Mouse (Mus musculus) ZHBTc4 (cell line): ENCODE measurements around the gene Hcar2.

Source experiments
- DNase-seq: peaks from one replicate; pipeline ENCODE4 v3.0.0-alpha.2; 2011; ENCODE audit warnings: low read depth, low spot score

Gene Hcar2

GRCm38 (mm10) chr5:123862374-123863350 lies 2.6 kb downstream of the Hcar2 start:
- DNase-seq = no peak

DNA sequence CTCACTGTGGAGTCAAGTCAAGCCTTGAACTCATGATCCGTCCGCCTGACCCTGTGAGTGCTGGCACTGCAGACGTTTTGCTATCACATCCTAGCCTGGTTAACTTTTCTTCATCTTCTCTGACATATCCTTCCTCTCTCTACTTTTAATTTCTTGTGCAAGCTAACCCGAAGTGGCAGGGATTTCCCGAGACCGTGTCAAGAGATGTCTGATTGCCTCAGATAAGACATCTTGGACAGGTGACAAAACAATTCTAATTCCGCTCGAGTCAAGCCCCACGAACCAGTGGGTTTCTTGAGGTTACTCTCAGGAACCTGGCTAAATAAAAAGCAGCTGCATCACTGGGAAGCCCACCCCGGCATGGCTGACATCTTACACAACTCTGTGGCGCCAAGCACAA lies 6.5 kb downstream of the Hcar2 start:
- no peak for DNase-seq

- DNase-seq = no peak
These were observed 10.8 kb downstream of the Hcar2 start for GRCm38 (mm10) chr5:123854511-123854910.

DNA sequence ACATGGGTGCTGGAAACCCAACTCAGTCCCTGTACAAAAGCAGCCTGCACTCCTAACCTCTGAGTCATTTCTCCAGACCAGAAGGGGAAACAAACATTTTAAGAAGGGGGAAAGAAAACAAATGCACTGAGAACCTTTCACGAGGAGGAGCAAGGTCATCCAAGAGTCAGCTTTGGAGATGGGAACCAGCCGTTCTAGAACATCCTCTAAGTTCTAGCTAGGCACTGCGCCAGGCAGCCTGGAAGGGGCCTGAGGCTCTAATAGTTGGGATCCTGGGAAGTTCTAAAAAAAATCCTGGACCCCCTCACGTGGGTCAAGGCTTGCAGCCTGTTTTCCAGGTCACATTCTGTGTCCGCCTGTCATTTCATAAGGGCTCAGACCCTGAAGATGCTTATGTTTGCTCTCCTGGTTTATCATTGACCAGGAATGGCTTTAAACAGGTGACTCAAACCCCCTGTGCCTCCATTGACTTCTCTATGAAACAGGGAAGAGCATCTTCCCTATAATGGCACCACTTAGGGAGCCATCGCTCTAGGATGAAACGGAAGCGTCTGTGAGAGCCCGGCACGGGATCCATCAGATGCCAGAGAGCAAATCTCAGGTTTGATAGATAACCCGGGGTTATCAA lies 11.3 kb downstream of the Hcar2 start:
- no peak for DNase-seq

DNA sequence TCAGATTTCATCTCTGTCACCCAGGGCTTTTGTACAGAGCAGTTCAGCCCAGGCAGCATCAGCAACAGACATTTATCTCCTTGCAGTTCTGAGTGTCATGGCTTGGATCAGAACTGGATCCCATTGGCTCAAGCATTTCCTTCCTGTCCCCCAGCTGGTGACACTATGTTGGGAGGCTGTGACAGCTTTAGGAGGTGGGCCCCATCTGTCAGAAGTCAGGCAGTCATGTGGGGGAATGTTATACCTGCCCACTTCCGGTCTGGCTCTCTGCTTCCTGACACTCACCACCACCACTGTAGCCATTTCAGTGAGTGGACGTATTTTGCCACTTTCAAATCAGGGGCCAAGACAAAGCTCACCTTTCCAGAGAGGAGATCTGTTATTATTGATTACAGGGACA lies 13.9 kb downstream of the Hcar2 start:
- DNase-seq = no peak

DNA sequence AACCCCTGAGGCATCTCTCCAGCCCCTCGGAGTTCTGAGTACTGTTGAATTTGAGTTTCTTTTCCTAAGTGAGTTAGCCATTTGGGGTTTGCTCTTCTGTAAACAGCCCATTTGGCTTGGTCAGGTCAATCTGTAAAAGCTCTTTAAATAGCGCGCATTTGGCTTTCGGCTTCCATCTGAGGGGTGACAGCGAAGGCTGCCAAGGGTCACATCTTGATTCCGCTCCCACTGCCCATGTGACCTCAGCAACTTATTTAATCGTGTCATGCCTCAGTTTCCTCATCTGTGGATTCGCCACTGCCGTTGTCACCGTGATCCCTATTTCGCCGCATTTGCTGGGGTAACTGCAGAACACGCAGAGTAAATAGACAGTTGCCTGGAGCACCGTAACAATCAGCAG lies 21.0 kb downstream of the Hcar2 start:
- no peak for DNase-seq

GRCm38 (mm10) chr5:123843816-123844215 lies 21.5 kb downstream of the Hcar2 start:
- DNase-seq = no peak

DNA sequence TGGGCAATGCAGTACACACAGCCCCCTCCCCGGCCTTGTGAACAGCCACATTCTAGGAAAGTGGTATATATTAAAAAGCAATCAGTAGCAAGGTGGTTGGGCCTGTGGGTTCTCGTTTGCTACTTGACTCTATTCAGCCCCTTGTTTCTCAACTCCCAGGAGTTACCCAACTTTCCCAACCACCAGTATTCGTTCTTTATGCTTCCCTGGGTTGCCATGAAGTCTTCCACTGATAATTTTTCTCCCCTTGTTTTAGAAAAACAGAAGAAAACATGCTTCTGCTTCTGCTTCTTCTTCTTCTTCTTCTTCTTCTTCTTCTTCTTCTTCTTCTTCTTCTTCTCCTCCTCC lies 22.4 kb downstream of the Hcar2 start:
- no peak for DNase-seq

GRCm38 (mm10) chr5:123842221-123842934 lies 22.9 kb downstream of the Hcar2 start:
- no peak for DNase-seq

DNA sequence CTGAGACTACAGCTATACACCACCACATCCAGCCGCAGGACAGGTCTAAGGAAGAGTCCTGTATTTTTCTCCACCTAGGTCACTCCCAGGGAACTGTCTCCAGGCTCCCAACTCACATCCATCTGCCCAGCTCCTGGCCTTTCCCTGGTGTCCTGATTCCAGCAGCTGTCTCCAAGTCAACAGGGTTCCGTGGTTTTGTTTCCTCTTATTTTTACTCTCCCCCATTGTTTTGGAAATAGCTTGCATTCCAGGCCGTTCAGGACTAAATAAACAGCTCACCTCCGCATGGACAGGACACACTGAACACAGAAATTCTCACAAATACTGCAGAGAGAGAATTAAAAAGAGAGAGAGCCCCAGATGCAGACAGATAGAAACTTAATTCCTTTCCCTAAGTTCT lies 27.9 kb downstream of the Hcar2 start:
- peak; percentile 23 for DNase-seq

GRCm38 (mm10) chr5:123834836-123835235 lies 30.5 kb downstream of the Hcar2 start:
- DNase-seq = no peak

- DNase-seq = no peak
These were observed 33.0 kb downstream of the Hcar2 start for GRCm38 (mm10) chr5:123832309-123832708.

DNA sequence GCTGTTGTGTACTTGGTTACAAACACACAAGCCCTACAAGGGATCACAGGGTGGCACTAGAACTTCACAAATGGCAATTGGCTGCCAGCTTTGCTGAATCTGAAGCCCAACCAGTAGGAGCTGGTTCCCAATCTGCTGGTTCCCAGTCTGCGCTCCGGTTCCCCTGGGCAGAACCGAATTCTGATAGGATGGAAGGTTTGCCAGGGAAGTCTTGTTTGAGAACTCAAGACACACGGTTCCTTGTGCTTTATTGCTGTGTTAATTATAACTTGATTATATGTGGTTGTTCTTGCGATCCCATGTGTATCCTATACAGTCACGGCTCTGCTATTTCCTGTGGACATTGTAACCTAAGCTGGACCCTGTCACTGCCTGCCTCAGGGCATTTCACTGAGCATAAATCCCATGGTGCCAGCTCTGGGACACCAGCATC lies 37.6 kb downstream of the Hcar2 start:
- no peak for DNase-seq

- DNase-seq = no peak
These were observed 42.6 kb downstream of the Hcar2 start for GRCm38 (mm10) chr5:123822706-123823105.

DNA sequence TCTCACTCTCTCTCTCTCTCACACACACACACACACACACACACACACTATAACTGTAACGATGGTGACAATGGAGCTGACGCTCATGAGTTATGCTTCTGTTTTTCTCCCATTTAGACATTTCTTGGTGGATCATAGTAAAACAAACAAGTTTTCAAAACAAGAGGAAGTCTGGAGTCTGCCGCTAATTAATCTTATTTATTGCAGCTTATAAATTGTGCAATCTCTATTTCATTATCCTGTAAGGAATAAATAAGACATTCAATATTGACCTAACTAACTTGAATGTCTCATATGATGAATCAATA lies 44.1 kb downstream of the Hcar2 start:
- no peak for DNase-seq

- DNase-seq = no peak
These were observed 44.6 kb downstream of the Hcar2 start for GRCm38 (mm10) chr5:123820501-123821263.

DNA sequence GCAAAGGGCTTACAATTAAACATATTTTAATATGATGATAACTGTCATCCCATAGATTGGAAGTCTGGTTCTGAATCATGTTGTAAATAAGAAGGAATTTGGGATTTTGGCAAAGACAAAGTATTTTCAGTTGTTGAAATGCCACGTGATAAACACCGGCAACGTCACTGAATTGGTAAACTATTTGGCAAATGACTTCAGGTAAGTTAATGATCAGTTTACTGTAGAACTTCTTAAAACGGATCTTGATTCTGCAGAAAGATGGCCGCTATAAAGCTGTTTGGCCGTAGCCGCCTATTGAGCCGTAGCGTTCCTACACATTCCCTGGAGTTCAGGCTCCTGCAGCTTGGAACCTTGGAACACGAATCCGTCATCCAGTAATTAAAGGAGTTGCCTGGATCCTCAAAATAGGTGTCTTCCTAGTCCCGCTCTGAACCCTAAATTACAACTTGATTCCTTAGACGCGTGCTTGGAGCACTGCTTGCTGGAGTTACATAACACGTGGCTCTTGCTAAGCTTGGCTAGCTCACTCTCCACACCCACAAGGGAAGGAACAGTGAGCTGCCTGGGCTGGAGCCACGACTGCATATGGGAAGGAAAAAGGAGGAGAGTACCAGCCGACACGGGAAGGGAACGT lies 46.2 kb downstream of the Hcar2 start:
- DNase-seq = no peak

- DNase-seq = no peak
These were observed 48.4 kb downstream of the Hcar2 start for GRCm38 (mm10) chr5:123816891-123817290.
